Mouse (Mus musculus) embryonic facial prominence, embryonic 11.5 days (tissue): ENCODE measurements at regions not wholly inside any gene's neighbourhood (a gene's known extent, or its start where the extent isn't known, plus 50 kb on each side); places are given as distances from the start of the nearest gene placed in this dataset.
A peak's percentile ranks its signal among the peaks of the same experiment; 100 is the strongest.
"Not testable (repeated sequence)": the region's sequence is repeated elsewhere in the genome, so short reads cannot be mapped to it uniquely, and the experiment has no call there.

Experiments used
- ATAC-seq: fragments of 200-750 bp; cut with Nextera tagmentation; replicated peaks from 2 replicates; pipeline ENCODE4 v1.8.0; 2017; ENCODE audit warnings: low read depth; ENCODE audit not compliant: insufficient number of reproducible peaks, low FRiP score, low TSS enrichment
- DNase-seq: peaks from one replicate; pipeline ENCODE4 v3.0.0-alpha.2; 2015; ENCODE audit warnings: low spot score
- H3K27ac ChIP-seq: fragments of 300-500 bp; sonication (generic); replicated peaks from 2 replicates; pipeline ENCODE4 v1.5.1; 2014; ENCODE audit warnings: mild to moderate bottlenecking, low read depth, low read length, control low read depth
- H3K27me3 ChIP-seq: fragments of 300-500 bp; sonication (generic); 2 replicates; pipeline ENCODE4 v1.6.1; 2014; ENCODE audit warnings: mild to moderate bottlenecking, low read length, moderate library complexity, mixed read lengths; ENCODE audit not compliant: control insufficient read depth, insufficient read depth
- H3K36me3 ChIP-seq: fragments of 300-500 bp; sonication (generic); replicated peaks from 2 replicates; pipeline ENCODE4 v1.6.1; 2014; ENCODE audit warnings: low read depth, mild to moderate bottlenecking, low read length, moderate library complexity, mixed read lengths; ENCODE audit not compliant: control insufficient read depth, insufficient read depth
- H3K4me1 ChIP-seq: fragments of 300-500 bp; sonication (generic); 2 replicates; pipeline ENCODE4 v1.6.1; 2014; ENCODE audit warnings: low read length, mixed read lengths; ENCODE audit not compliant: control insufficient read depth, insufficient read depth
- H3K4me2 ChIP-seq: fragments of 300-500 bp; sonication (generic); 2 replicates; pipeline ENCODE4 v1.6.1; 2014; ENCODE audit warnings: low read depth, mild to moderate bottlenecking, control low read depth, low read length, moderate library complexity
- H3K4me3 ChIP-seq: fragments of 300-500 bp; sonication (generic); 2 replicates; pipeline ENCODE4 v1.5.1; 2014; ENCODE audit warnings: low read depth, low read length, control low read depth
- H3K9ac ChIP-seq: fragments of 300-500 bp; sonication (generic); replicated peaks from 2 replicates; pipeline ENCODE4 v1.6.1; 2014; ENCODE audit warnings: mild to moderate bottlenecking, control low read depth, low read length
- H3K9me3 ChIP-seq: fragments of 300-500 bp; sonication (generic); replicated peaks from 2 replicates; pipeline ENCODE4 v1.6.1; 2016; ENCODE audit warnings: mild to moderate bottlenecking, low read length, inconsistent platforms, mixed read lengths; ENCODE audit not compliant: control insufficient read depth
- WGBS: fragments of 180-500 bp; shearing (Covaris S2); extraction: QIAGEN DNeasy Blood & Tissue Kit; methylation state at CpG from one replicate; pipeline ENCODE4 v1.1.7; 2014; 5-methylcytosine and 5-hydroxymethylcytosine counted together

DNA sequence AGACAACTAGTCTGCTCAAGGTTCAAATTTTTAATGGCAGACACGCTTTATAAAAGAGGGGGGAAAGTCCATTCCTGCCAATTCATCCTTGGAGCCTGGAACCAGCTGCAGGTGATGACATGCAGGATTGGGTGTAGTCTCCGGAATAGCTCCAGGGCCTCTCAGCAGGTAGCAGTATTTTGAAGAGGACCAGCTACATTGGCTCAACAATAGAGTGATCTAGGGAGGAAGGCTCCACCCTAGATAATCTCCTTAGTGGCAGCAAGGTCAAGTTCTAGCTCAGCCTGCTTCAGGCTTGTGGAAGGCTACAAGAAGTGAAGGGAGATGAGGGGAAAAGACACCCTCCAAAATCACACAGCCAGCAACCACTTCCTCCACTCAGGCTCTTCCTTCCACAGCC lies 1405.1 kb downstream of the 4930444P10Rik start:
- H3K36me3 ChIP-seq, ATAC-seq, H3K27ac ChIP-seq, H3K4me2 ChIP-seq, H3K4me3 ChIP-seq, H3K9ac ChIP-seq, H3K4me1 ChIP-seq, DNase-seq, H3K9me3 ChIP-seq, H3K27me3 ChIP-seq: not testable (repeated sequence)
- WGBS = 81% methylated on average over 2 of the region's 2 CpGs

DNA sequence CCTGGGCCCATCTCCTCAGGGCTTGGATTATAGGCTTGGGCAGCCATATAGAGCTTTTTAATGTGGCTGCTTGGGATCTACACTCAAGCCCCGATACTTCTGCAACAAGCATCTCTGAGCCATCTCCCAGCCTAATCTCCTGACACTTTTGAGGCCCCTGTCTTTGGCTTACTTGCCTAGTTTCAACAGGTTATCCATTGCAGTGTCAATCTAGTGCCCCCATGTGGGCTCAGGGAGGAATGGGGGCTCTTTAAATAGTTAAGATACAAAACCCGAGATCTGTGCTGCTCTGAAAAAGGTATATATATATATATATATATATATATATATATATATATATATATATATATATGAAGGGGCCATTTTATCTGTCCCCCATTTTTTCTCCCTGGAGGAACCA lies 1407.0 kb downstream of the 4930444P10Rik start:
- peak; percentile 30 for DNase-seq
- 33% methylated on average over 2 of the region's 2 CpGs for WGBS

DNA sequence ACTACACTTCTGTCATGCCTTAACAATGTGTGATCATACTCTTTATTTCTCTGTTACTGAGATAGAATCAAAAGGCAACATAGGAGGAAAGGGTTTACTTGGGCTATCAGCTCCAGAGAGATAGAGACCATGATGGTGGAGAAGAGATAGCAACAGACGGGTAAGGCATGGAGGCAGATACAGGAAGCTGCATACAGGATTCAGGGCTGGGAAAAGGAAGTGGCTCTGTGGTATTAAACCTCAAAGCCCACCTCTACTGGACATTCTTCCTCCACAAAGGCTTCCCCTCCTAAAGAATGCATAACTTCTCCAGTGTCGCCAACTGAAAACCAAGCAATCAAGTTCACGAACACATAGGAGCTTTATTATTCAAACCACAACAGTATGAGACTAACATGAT lies 1412.7 kb downstream of the 4930444P10Rik start:
- no peak for ATAC-seq
- Histone ChIP-seq H3K4me2 (no peak overlapping the region), H3K27me3 (no peaks in the 10 kb centered on the region), H3K4me1 (no peaks in the 10 kb centered on the region), H3K27ac (no peak overlapping the region), H3K9ac (no peak overlapping the region), H3K36me3 (no peaks in the 10 kb centered on the region), H3K9me3 (no peaks in the 10 kb centered on the region), H3K4me3 (no peak overlapping the region)
- DNase-seq = no peak
- WGBS = 89% methylated on average over 3 of the region's 3 CpGs

More for the DNA sequence above, 1407.0 kb downstream of the 4930444P10Rik start:
- Histone ChIP-seq H3K27me3 (no peaks in the 10 kb centered on the region), H3K36me3 (no peaks in the 10 kb centered on the region), H3K4me2 (no peak overlapping the region), H3K9me3 (no peaks in the 10 kb centered on the region), H3K4me3 (no peak overlapping the region), H3K27ac (no peak overlapping the region), H3K4me1 (no peaks in the 10 kb centered on the region), H3K9ac (no peak overlapping the region)
- no peak for ATAC-seq

DNA sequence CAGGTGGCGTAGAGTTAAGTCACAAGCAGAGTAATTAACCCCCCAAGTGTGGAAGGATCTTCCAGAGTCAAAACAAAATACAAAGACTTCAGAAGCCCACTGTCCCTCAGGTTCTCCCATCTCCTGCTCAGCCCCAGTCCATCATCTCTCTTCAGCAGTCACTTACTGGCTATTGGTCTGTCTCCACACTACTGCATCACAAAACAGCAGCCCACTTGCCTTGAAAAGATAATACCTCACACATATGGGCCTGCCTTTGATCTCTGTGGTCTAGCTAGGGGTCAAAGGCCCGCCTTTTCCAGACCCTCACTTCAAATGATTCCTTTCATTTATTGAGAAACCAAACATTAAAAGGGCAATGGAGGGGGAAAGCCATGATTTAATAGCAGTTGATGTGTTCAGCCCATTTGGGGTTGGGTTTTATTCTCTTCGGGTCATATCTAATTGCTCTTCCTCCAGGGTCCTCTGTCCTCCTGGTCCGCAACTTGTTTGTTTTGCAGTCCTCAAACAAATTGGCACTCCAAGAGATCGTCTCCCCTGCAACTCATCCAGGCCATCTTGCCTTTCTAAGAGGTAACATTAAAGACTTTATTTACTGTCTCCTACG lies 1420.6 kb downstream of the 4930444P10Rik start:
- Histone ChIP-seq H3K4me3 (no peak overlapping the region), H3K9ac (no peak overlapping the region), H3K27me3 (no peaks in the 10 kb centered on the region), H3K9me3 (no peaks in the 10 kb centered on the region), H3K27ac (no peak overlapping the region), H3K4me2 (no peak overlapping the region), H3K36me3 (no peaks in the 10 kb centered on the region), H3K4me1 (no peaks in the 10 kb centered on the region)
- DNase-seq (no peak), ATAC-seq (no peak)
- 40% methylated on average over 6 of the region's 6 CpGs for WGBS

DNA sequence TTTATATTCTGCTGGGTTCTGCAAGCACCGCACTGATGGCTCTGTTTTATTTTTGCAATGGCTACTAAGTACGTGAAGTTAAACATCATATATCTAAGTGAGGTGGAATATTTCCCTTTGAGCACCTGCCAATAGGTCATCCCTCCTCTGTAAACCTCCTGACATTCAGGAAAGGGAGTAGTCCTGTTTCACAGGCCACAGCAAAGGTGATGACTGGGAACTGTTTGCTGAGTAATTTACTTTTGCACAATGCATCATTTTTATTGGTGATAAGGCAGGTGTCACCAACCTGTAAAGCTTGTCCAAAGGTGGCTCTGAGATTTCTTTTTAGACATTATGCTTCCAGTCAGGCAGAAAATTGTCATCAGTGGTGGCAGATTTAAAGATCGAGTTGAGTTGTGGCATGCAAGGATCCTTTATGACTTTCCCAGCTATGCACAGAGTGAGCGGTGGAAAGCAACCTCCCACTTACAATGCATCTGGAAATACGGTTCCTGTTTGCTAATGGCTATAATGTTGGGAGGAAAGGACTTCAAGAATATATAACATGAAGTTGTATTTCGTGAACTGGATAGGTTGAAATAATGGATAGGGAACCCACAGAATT lies 1430.3 kb downstream of the 4930444P10Rik start:
- Histone ChIP-seq H3K36me3 (no peaks in the 10 kb centered on the region), H3K4me2 (no peak overlapping the region), H3K4me3 (no peak overlapping the region), H3K27ac (no peak overlapping the region), H3K27me3 (no peaks in the 10 kb centered on the region), H3K9ac (no peak overlapping the region), H3K4me1 (no peaks in the 10 kb centered on the region), H3K9me3 (no peaks in the 10 kb centered on the region)
- DNase-seq (no peak), ATAC-seq (no peak)
- 86% methylated on average over 6 of the region's 6 CpGs for WGBS

DNA sequence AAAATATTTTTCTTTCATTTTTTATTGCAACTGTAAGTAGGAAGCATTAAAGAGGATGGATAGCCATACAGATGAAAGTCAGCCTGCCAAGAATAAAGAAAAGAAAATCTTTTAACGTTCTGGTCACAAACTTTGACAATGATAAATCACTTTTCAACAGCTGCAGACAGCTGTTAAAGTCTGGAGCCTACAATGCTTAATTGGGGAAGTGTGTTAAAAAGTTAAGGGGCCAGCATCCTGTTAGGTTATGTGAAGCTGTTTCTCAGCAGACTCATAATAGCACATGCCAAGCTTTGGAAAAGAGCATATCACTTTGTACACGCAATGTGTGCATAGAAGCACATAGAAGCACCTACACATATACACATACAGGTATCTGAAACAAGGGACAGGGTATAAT lies 1431.3 kb downstream of the 4930444P10Rik start:
- no peaks in the 10 kb centered on the region for H3K36me3 ChIP-seq
- no peaks in the 10 kb centered on the region for H3K9me3 ChIP-seq
- H3K4me3 ChIP-seq = no peak overlapping the region
- H3K4me2 ChIP-seq = no peak overlapping the region
- no peak overlapping the region for H3K27ac ChIP-seq
- no peak overlapping the region for H3K9ac ChIP-seq
- ATAC-seq = no peak
- DNase-seq = no peak
- WGBS = 68% methylated on average over 2 of the region's 2 CpGs
- H3K4me1 ChIP-seq = no peaks in the 10 kb centered on the region
- H3K27me3 ChIP-seq = no peaks in the 10 kb centered on the region

DNA sequence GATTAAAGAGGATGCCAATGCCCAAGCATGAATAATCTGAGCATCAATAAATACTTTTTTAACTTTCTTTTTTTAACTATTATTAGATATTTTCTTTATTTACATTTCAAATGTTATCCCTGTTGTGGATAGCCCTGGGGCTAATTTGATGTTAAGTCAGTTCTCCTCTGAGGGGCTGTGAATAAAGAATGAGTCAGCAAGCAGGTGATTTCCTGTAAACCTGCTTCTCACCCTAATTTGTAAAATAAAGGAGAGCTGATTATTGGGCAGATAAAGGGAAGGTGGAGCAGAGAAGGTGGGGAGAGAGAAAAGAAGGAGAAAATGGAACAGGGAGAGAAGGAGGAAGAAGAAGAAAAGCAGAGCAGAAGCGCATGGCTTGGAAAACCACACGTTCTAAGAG lies 1442.8 kb downstream of the 4930444P10Rik start:
- no peak for ATAC-seq

DNA sequence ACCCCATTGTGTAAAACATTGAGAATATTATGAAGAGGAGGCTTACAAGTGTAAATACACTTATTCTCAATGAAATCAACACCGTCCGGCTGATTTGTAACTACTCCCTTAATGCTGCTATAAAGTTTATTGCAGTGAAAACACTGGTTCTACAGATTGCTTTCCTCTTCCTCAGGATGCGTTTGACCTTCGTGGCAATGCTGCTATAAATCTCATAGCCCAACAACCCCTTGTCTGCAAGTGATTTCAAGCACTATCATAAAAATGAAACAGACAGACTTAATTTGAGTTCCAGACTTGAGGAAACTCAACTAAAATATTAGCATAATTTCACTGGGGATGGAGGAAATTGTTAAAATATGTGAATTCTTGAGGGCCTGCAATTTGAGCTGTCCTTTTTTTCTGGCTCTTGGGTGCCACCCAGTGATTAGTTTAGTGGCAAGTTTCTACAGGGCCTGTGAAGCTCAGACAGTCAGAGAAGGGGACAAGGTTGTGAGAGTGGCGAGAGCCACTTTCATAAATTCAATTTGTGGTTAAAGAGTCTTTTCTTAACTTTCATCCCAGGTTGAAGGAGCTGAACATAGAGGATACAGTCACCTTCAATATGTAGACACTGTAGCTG lies 1457.4 kb downstream of the 4930444P10Rik start:
- Histone ChIP-seq H3K27me3 (no peaks in the 10 kb centered on the region), H3K4me1 (no peaks in the 10 kb centered on the region), H3K9me3 (no peaks in the 10 kb centered on the region), H3K27ac (no peak overlapping the region), H3K36me3 (no peaks in the 10 kb centered on the region), H3K4me3 (no peak overlapping the region), H3K4me2 (no peak overlapping the region), H3K9ac (no peak overlapping the region)
- ATAC-seq (no peak), DNase-seq (peak; percentile 79)
- 39% methylated on average over 5 of the region's 5 CpGs for WGBS

More for the DNA sequence above, 1442.8 kb downstream of the 4930444P10Rik start:
- Histone ChIP-seq H3K9me3 (no peaks in the 10 kb centered on the region), H3K4me3 (no peak overlapping the region), H3K36me3 (no peaks in the 10 kb centered on the region), H3K9ac (no peak overlapping the region), H3K4me1 (no peaks in the 10 kb centered on the region), H3K4me2 (no peak overlapping the region), H3K27ac (no peak overlapping the region), H3K27me3 (no peaks in the 10 kb centered on the region)
- no peak for DNase-seq
- WGBS = 84% methylated on average over 2 of the region's 2 CpGs
